ENCODE assay signal across 8 mouse cellular contexts in genomic region chr4:57883520-57884421, GRCm38 (mm10). TPM values are rescaled to one million over a fixed set of nuclear protein-coding genes. Genes with fewer than 3 reads are reported as not detected.
DNase-seq lines count a peak whose midpoint lies in the region; ATAC-seq and TF ChIP-seq lines count a peak whose summit lies in the region.

No protein-coding gene starts in this region.

- peak; percentile 39; the same call in 1 of the 2 replicates for ATAC-seq in lung, embryonic 14.5 days (ENCODE audit: insufficient read depth)
- 0 out of 2 replicates have a peak, but pooled peaks have one; percentile 34 for ATAC-seq in embryonic facial prominence, embryonic 15.5 days (ENCODE audit: insufficient number of reproducible peaks, low FRiP score, low TSS enrichment, low read depth)

- no peaks in the 10 kb centered on the region for H3K9me3 ChIP-seq in lung, embryonic 14.5 days (ENCODE audit: low read depth, low read length)
- H3K9me3 ChIP-seq in embryonic facial prominence, embryonic 15.5 days (replicated peaks), result no peaks in the 10 kb centered on the region

- H3K9ac ChIP-seq in lung, embryonic 14.5 days, result no peak overlapping the region
- H3K9ac ChIP-seq in embryonic facial prominence, embryonic 15.5 days, result no peak overlapping the region

- H3K4me3 ChIP-seq in lung, embryonic 14.5 days (ENCODE audit: low read depth, low read length), result no peak overlapping the region
- no peak overlapping the region for H3K4me3 ChIP-seq in embryonic facial prominence, embryonic 15.5 days (replicated peaks)
- H3K4me3 ChIP-seq in thymus, adult 2 months (ENCODE audit: control insufficient read depth, insufficient read depth, low read length), result no peak overlapping the region

- no peak overlapping the region for H3K4me2 ChIP-seq in lung, embryonic 14.5 days
- H3K4me2 ChIP-seq in embryonic facial prominence, embryonic 15.5 days (replicated peaks), result no peak overlapping the region

- H3K27me3 ChIP-seq in lung, embryonic 14.5 days (ENCODE audit: insufficient read depth, low read length), result no peaks in the 10 kb centered on the region
- H3K27me3 ChIP-seq in embryonic facial prominence, embryonic 15.5 days, result no peaks in the 10 kb centered on the region
- H3K27me3 ChIP-seq in thymus, adult 2 months (ENCODE audit: control insufficient read depth, insufficient read depth, low read length), result no peaks in the 10 kb centered on the region

- peak overlapping the region; percentile 26; the same call in 1 of the 2 replicates for H3K27ac ChIP-seq in lung, embryonic 14.5 days (ENCODE audit: low read depth)
- peak overlapping the region; percentile 28; the same call in 1 of the 2 replicates for H3K27ac ChIP-seq in embryonic facial prominence, embryonic 15.5 days (replicated peaks)
- no peak overlapping the region for H3K27ac ChIP-seq in thymus, adult 2 months (ENCODE audit: control insufficient read depth, insufficient read depth, low read length)

- WGBS in lung, embryonic 14.5 days, result 59% methylated on average over 7 of the region's 7 CpGs
- WGBS in embryonic facial prominence, embryonic 15.5 days, result 56% methylated on average over 7 of the region's 7 CpGs
- 19% methylated on average over 7 of the region's 7 CpGs for WGBS in thymus, adult 2 months

- DNase-seq in adrenal gland, adult (ENCODE audit: inconsistent age in 2 of 2, low spot score in 1 of 2), result peak; percentile 46 to 83
- DNase-seq in adrenal gland, postnatal 4 days (ENCODE audit: low spot score in 2 of 2), result no peak
- DNase-seq in lung, embryonic 14.5 days, result peak; percentile 83
- no peak for DNase-seq in lung, postnatal 25 days (ENCODE audit: low spot score)
- DNase-seq in kidney, postnatal 10 days, result peak; percentile 72
- no peak for DNase-seq in thymus, postnatal 14 days
- no peak for DNase-seq in thymus, adult 2 months

- TF ChIP-seq POLR2A in thymus, adult 2 months (IDR thresholded peaks at IDR 0.05; ENCODE audit: control insufficient read depth, extremely low read depth, insufficient read depth, low read length, poor library complexity), result no peak

- H3K36me3 ChIP-seq in lung, embryonic 14.5 days (ENCODE audit: insufficient read depth), result no peaks in the 10 kb centered on the region
- no peaks in the 10 kb centered on the region for H3K36me3 ChIP-seq in embryonic facial prominence, embryonic 15.5 days
- no peaks in the 10 kb centered on the region for H3K36me3 ChIP-seq in thymus, adult 2 months (ENCODE audit: control insufficient read depth, insufficient read depth, low read length)

- peaks cover 14% of the 10 kb centered on the region; the same call in 1 of the 2 replicates for H3K4me1 ChIP-seq in lung, embryonic 14.5 days (ENCODE audit: insufficient read depth)
- peaks cover 19% of the 10 kb centered on the region for H3K4me1 ChIP-seq in embryonic facial prominence, embryonic 15.5 days
- peaks cover 13% of the 10 kb centered on the region for H3K4me1 ChIP-seq in thymus, adult 2 months (replicated peaks; ENCODE audit: control insufficient read depth, insufficient read depth, low read length)

- TF ChIP-seq CTCF in lung, embryonic 14.5 days (IDR thresholded peaks at IDR 0.05; ENCODE audit: low read depth), result no peak
- no peak for TF ChIP-seq CTCF in thymus, adult 2 months (IDR thresholded peaks at IDR 0.05; ENCODE audit: borderline replicate concordance, control insufficient read depth, extremely low read depth, insufficient read depth, low read length, poor library complexity)

RNA-seq across cellular contexts. Expression of gene D630039A03Rik, which starts 32.3 kb away (rescaled TPM):
- total RNA-seq in adrenal gland, postnatal 4 days (2021), result 10 to 100 TPM; 10.1 to 10.2 TPM
- polyA plus RNA-seq in lung, embryonic 14.5 days (2014; fragmentation: Nextera tagmentation; extraction: Ambion mirVana), result 2.2 and 2.3 TPM in 2 replicates
- 0.31 and 0.41 TPM in 2 replicates for polyA plus RNA-seq in embryonic facial prominence, embryonic 15.5 days (2015; fragmentation: Nextera tagmentation; extraction: Ambion mirVana)
- polyA plus RNA-seq in thymus, adult 2 months (2012; rRNA removed), result 0.14 and 0.26 TPM in 2 replicates

Comparison
In these comparisons a context has a peak if more than half of its experiments do, and no peak if none do; other contexts are left out.
1. DNase-seq: peak in adrenal gland, adult (2 of 2), lung, embryonic 14.5 days (single experiment) and kidney, postnatal 10 days (single experiment); none in adrenal gland, postnatal 4 days (0 of 2), lung, postnatal 25 days (single experiment), thymus, postnatal 14 days (single experiment) and thymus, adult 2 months (single experiment).